Mouse (Mus musculus) cerebellum, adult 2 months (tissue): ENCODE data around the gene Cyb561d1.

Source experiments
- CTCF ChIP-seq: fragments of 200-500 bp; IDR thresholded peaks from 2 replicates; pipeline ENCODE4 v1.5.1; 2011; ENCODE audit warnings: low read depth, mild to moderate bottlenecking, control low read depth, low read length, moderate library complexity, borderline replicate concordance; ENCODE audit not compliant: insufficient read depth
- POLR2A ChIP-seq: fragments of 200-500 bp; IDR thresholded peaks from 2 replicates; pipeline ENCODE4 v1.6.1; 2011; ENCODE audit warnings: low read length, control low read depth, borderline replicate concordance; ENCODE audit not compliant: insufficient read depth

- TF ChIP-seq CTCF (no peak), POLR2A (no peak)
These were observed 19.6 kb upstream of the Cyb561d1 start for GRCm38 (mm10) chr3:108220661-108221060.
